Mouse (Mus musculus) cerebellum, postnatal 4 days (tissue): ENCODE results near the gene Atad3a.
A peak's percentile ranks its signal among the peaks of the same experiment; 100 is the strongest.
"Not testable (repeated sequence)": the region's sequence is repeated elsewhere in the genome, so short reads cannot be mapped to it uniquely, and the experiment has no call there.

ENCODE experiments used
- DNase-seq, 2 experiments: peaks; one replicate each; pipeline ENCODE4 v3.0.0; 2022; ENCODE audit warnings: low spot score in 2 of 2, mixed read lengths in 1 of 2

The Atad3a gene

GRCm38 (mm10) chr4:155774971-155775740 lies 14.3 kb upstream of the Atad3a start:
- no peak for DNase-seq

- DNase-seq: peak; percentile 53 to 74
These were observed 13.4 kb upstream of the Atad3a start, which contains the start of gene Vwa1 for GRCm38 (mm10) chr4:155774280-155774754. Gene Vwa1, minus strand, starts transcription at chr4:155774698.

GRCm38 (mm10) chr4:155773335-155774078 lies 12.6 kb upstream of the Atad3a start:
- DNase-seq: no peak

- DNase-seq: no peak
These were observed 11.9 kb upstream of the Atad3a start for GRCm38 (mm10) chr4:155772786-155773185.

- no peak for DNase-seq
These were observed 10.8 kb upstream of the Atad3a start for GRCm38 (mm10) chr4:155771706-155772105.

- no peak for DNase-seq
These were observed 9.7 kb upstream of the Atad3a start for GRCm38 (mm10) chr4:155770626-155771025.

GRCm38 (mm10) chr4:155769880-155770512 lies 9.1 kb upstream of the Atad3a start:
- peak; percentile 93 to 95 for DNase-seq

GRCm38 (mm10) chr4:155769496-155769879 lies 8.6 kb upstream of the Atad3a start:
- DNase-seq: no peak

GRCm38 (mm10) chr4:155762357-155762756 lies 1.5 kb upstream of the Atad3a start:
- DNase-seq: no peak

GRCm38 (mm10) chr4:155761356-155762099 lies 635 bp upstream of the Atad3a start:
- no peak for DNase-seq

- no peak for DNase-seq
These were observed 856 bp downstream of the Atad3a start for GRCm38 (mm10) chr4:155759862-155760612.

- DNase-seq: no peak
These were observed 3.9 kb downstream of the Atad3a start for GRCm38 (mm10) chr4:155757011-155757410.

- DNase-seq: no peak
These were observed 14.1 kb downstream of the Atad3a start for GRCm38 (mm10) chr4:155746575-155747490.

- no peak for DNase-seq
These were observed 14.8 kb downstream of the Atad3a start for GRCm38 (mm10) chr4:155746036-155746548.

GRCm38 (mm10) chr4:155745136-155745535 lies 15.8 kb downstream of the Atad3a start:
- no peak for DNase-seq

GRCm38 (mm10) chr4:155744474-155744873 lies 16.4 kb downstream of the Atad3a start:
- DNase-seq: no peak

- DNase-seq: no peak
These were observed 18.2 kb downstream of the Atad3a start for GRCm38 (mm10) chr4:155742684-155743083.

GRCm38 (mm10) chr4:155740681-155741080 lies 20.2 kb downstream of the Atad3a start:
- not testable (repeated sequence) for DNase-seq
